Mouse (Mus musculus): ENCODE measurements at regions not wholly inside any gene's neighbourhood (a gene's known extent, or its start where the extent isn't known, plus 50 kb on each side); places are given as distances from the start of the nearest gene placed in this dataset.
A peak's percentile ranks its signal among the peaks of the same experiment; 100 is the strongest.

- no peak for DNase-seq
Observed at GRCm38 (mm10) chr1:151092035-151092434, 90.3 kb upstream of the Gm47985 start.

- DNase-seq, result no peak
Observed at GRCm38 (mm10) chr1:151095344-151096050, 86.8 kb upstream of the Gm47985 start.

DNA sequence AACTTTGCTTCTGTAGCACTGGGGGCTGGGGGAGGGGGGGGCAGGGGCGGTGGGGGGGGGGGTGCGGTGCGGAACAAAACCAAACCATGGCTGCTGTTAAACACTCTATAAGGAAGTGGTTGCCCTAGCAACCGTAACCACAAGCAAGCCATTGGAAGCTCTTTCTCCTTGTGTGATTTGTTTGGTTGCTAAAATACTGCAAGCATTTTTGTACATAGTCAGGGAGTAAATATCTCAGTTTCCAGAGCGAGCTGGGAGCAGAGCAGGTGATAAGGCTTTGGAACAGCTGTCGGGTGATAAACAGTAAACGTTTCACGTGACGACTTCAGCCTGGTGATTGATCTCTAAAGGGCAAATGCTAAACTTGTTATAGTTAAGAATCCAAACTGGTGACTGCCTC, 86.3 kb upstream of the Gm47985 start:
- peak; percentile 16 for DNase-seq

GRCm38 (mm10) chr1:151097506-151097905, 84.8 kb upstream of the Gm47985 start:
- no peak for DNase-seq

DNA sequence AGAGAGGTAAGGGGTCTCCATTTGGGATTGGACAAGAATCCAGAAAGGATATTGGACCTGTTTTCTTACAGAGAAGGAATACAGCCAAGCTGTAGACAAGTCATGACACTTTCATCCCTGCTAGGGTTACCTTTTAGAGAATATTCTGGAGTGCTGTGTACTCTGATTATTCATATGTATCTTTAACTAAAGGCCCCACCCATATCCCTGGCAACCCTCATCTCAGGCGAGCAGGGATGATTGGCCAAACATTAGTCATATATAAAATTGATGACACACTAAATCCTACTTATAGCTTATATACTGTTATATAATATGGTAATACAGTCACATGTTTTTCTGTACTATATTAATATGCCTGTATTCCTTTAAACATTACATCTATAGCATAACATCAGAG, 83.6 kb upstream of the Gm47985 start:
- DNase-seq, result no peak

GRCm38 (mm10) chr1:151100565-151101483, 81.5 kb upstream of the Gm47985 start:
- DNase-seq, result no peak

DNA sequence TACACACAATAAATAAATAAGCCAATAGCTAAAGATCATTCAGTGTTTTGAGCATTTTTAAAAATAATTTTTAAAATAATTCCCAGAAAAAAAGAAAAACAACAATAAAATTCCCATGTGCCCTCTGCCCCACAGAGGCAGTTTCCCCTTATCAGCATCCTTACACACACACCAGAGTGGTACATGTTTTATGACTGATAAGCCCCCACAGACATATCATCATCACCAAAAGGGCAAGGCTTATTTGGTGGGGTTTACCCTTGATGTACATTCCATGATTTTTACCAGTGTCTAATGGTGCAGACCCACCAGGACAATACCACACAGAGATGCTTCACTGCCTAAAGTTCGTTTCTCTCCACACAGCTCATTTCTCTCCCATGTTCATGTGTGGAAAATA, 80.8 kb upstream of the Gm47985 start:
- no peak for DNase-seq

DNA sequence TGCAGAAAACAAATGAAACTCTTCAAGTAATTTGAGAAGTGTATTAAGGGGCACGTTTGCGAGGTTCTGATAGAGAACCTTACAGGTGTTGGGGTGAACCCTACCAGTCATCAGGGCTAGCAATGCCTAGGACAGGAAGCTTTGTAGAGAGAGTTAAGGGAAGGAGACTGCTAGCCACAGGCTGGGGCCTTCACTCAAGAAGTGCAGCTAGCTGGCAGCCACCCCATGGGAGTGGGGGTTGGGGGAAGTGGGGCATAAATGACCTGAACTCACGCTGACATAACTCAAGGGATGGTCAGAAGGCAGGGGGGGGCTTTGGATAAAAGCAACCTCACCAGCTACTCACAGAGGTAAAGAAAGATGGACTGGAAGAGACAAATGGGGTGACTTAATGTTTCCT, 80.3 kb upstream of the Gm47985 start:
- no peak for DNase-seq

DNA sequence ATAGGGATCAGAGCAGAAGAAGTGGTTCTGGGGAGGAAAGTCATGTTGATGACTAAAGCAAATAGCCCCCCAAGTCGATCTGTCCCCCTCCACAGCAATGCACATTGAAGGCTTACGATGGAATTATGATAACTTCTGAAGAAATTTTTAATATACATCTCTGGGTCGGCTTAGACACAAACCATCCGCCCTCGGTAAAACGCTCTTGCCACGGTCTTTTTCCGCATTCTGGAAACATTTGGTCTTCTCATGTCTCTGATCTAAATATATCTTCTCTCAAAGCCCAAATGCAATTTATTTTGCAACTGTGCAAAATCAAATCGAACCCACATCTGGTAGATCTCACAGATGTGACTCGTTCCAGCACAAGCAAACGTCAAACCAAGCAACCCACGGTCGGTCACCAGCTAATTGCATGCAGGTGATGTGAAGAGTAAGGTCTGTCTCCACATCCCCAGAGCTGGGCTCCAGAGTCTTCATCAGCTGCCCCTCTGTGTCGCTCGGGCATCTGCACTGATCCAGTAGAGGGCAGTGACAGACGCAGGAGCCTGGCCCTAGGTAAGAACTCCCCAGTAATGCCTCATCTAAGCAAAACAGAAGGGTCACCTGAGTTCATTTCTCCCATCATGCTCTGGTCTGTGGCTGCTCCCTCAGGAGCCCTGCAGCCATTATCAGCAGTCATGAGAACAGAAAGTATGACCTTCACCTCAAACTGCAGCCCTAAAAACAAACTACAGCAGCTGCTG, 79.5 kb upstream of the Gm47985 start:
- no peak for DNase-seq

DNA sequence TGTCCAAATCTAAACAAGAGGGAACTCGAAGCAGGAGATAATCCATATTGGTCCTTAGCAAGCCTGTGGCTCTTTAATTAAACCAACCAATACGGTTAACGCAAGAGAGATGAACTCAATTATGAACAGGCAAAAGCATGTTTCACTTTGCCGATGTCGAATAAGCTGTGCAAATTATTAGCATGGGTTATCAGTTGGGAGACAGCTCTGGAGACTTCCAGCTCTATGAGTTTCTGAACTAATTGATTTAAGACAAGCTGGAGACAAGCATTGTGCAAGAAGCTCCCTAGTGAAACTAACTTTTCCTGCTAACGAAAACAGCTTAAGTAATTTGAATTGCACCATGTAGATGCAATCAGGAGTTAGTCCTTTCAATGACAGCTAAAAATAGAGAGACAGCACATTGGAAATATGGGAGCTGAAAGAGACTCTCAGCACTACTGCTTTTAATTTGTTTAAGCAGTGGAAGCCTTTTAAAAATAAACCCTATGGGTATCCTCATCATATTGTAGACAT, 78.8 kb upstream of the Gm47985 start:
- no peak for DNase-seq

DNA sequence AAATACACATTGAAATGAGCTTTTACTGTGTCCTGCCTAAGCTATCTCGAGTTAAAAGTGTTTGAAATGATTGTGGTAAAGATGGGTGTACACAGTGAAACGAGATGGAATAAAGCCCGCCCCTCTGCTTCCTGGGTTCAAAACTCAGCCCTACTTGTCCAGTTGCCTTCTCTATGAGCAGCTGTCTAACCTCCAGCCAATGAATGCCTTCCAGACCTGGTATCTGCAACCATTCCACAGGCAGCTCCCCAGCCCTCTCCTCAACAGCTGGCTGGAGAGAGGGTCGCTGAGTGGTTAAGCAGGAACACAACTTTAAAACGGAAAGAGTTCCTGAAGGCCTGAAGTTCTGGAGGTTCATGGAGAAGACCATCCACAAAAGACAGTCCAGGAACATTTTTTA, 78.0 kb upstream of the Gm47985 start:
- DNase-seq, result no peak

GRCm38 (mm10) chr1:151104806-151105205, 77.5 kb upstream of the Gm47985 start:
- DNase-seq, result no peak

DNA sequence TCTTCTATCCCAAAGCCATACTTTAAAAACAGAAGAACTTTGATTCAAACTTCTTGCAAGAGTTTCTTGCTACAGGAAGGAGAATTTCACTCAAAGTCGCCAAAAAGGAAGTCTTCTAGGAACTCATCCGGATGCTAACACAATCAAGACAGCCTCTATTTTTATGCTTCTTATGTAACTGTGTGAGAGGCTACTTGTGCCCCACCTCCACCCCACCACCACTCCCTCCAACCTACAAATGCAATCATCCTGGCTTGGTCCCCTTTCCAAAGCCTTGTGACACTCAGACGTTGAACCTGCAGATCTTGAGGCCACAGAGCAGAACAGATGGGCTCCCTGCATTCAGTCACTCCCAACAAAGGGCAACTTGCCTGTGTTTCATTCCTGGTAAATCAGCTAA, 77.1 kb upstream of the Gm47985 start:
- no peak for DNase-seq

DNA sequence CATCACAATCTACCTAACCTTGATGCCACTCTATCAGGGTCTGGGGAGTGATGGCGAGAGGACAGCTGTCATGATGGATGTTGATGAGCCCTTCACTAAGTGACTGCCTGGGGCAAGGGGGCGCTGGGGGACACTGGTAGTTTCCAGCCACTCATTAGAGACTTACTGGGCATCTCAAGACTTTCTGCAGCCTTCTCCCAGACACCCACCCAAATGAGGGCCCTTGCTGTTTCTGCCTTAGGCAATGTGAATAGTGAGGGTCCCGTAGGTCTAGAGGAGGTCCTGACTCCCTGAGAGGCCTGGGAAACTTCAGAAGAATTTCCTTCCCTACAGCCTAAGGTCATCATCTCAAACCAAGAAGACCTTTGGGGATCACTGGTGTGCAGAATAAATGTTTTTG, 74.9 kb upstream of the Gm47985 start:
- DNase-seq, result no peak

GRCm38 (mm10) chr1:151109333-151109732, 73.0 kb upstream of the Gm47985 start:
- no peak for DNase-seq

GRCm38 (mm10) chr1:151110412-151110811, 71.9 kb upstream of the Gm47985 start:
- DNase-seq, result no peak

- DNase-seq, result peak; percentile 29
Observed at GRCm38 (mm10) chr1:151111683-151112082, 70.7 kb upstream of the Gm47985 start.

- no peak for DNase-seq
Observed at GRCm38 (mm10) chr1:151112390-151112789, 69.9 kb upstream of the Gm47985 start.

- DNase-seq, result no peak
Observed at GRCm38 (mm10) chr1:151113199-151113598, 69.1 kb upstream of the Gm47985 start.

- DNase-seq, result no peak
Observed at GRCm38 (mm10) chr1:151118530-151118929, 63.8 kb upstream of the Gm47985 start.

DNA sequence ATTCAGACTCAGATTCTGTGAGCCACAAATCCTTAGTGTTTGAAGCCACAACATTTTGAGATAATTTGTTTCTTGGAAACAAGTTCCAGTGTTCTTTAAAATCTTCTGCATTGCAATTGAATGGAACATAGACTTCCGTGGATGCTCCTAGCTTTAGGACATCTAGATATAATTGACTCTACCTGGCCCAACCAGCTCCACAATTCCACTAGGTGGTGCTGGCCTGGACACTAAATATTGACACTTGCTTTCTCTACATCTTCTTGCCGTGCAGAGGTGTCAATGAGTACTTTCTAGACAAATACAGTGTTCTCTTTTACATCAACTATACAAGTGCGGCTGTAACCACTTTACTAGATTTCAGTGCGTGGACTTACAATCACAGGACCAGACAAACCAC, 63.4 kb upstream of the Gm47985 start:
- DNase-seq, result no peak

- no peak for DNase-seq
Observed at GRCm38 (mm10) chr1:151119566-151119965, 62.8 kb upstream of the Gm47985 start.

DNA sequence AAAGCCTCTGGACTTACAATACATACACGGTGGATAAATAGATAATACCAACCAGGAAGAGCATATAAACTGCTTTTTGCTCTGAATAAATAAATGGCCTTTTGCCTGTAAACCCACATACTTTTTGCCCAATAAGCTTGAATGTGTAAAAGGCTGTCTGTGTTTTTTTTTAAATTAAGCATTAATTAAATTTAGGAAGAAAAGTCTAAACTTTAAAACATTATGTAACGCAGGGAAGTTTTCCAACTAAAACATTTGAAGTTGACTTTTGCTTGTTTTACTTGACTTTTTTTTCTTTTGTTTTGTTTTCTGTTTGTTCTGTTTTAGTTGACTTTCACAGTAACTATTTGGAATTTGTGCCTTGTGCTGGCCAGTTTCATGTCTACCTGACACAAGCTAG, 60.7 kb upstream of the Gm47985 start:
- DNase-seq, result no peak

All from lung, postnatal 10 days (tissue).